Mouse (Mus musculus) CD8-positive naive resting alpha-beta T cell, adult 2 months (primary cell): Measurements from ENCODE around the gene Arsa.

Experiments
- DNase-seq, 2 experiments: peaks; one replicate each; pipeline ENCODE4 v3.0.0; 2022; ENCODE audit warnings: low read depth in 2 of 2, low spot score in 2 of 2

Gene Arsa

DNA sequence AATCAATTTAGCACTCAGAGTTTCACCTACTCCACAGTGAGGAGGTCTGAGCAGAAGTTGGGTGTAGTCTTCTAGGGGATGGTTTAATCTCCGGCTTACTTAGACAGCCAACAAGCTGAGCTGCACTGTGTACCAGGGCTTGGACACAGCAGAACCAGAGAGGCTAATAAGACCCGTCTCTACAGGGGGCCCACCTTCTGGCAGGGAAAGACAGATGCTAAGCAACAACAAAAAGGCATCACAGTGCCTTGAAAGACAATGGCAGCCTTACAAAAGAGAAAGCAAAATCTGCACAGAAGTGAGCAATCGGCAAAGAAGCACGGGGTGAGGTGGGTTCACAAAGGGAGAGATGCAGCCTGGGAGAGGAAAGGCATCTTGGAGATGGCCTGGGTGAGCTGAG is 18.9 kb upstream of the Arsa start:
- DNase-seq = no peak

DNA sequence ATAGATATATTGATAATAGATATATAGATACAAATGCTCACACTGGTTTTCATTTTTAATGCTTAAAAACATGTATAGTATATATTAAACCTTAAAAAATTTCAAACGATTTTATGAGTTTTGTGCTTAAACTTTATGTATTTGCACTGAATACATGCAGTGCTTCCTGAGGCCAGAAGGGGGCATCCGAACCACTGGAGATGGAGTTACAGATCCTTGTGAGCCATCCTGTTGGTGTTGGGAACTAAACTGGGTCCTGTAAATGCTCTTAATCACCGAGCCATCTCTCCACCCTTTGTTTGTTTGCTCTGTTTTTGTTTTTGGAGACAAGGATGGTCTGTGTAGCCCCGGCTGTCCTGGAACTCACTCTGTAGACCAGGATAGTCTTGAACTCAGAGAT is 17.7 kb upstream of the Arsa start:
- no peak for DNase-seq

DNA sequence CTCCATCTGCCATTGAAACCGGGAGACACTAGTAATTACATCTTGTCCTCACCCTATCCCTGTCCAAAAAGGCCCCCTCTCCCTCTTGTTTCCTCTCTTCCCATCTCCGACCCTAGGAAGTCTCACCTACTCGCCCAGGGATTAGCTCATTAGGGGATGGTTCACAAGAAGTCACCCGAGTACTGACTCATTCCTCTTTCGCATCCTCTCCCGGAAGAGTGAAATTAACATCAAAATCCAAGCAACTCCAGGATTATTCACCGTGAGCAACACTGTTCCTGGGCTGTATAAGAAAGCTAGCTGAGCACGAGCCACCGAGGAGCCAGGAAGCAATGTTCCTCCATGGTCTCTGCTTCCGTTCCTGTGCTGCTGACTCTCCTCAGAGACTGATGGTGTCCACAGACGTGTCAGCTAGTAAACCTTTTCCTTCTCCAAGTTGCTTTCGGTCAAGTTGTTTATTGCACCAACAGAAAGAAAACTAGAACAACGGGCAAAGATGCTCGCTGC is 11.4 kb upstream of the Arsa start:
- no peak for DNase-seq

DNA sequence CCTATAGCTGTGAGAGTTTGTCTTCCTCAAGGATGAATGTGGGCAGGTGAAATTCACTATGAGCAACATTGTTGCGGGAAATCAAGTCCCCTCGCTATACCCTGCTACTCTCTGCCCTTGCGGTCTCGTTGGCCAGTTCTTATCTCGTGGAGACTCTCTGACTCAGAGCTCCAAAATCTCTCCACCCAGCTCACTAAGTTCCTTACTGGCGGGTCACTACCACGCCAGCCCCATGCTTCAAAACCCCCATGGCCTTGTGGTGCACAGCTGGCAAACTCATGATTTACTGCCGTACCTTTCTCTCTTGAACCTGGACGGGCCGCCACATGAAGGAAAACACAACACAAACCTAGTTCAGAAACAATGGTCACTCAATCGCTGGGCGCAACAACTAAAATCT is 11.0 kb upstream of the Arsa start:
- DNase-seq = no peak

DNA sequence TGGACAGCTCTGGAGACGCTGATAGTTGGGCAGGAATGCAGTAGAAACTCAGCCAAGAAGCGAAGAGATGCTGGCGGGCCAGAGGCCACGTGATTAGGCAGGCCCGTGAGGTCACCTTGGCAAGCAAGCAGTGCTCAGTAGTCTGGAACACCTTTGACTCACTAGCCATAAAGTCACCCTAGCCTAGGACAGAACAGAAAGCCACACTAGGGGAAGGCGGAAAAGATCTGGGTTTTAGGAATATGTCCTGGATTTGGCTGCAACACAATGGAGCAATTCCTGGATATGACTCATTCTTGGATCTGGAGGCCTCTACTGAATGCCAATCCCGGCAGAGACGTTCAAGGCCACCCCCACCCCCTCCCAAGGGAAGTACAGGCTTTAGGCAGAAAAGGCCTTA is 3.4 kb upstream of the Arsa start:
- no peak for DNase-seq

DNA sequence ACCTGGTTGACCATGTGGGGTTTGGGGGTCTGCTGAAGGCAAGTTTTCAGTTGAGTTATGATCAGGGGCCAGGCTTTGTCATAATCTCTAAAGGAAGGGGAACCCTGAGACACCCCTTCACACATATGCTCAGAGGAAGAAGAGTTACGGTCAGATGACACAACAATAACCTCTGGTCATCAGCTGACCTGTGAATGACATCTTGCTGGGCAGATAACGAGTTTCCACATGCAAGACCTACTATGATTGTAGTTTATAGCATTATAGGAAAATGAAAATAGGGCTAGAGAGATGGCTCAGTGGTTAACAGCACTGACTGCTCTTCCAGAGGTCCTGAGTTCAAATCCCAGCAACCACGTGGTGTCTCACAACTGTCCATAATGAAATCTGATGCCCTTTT is 1.4 kb upstream of the Arsa start:
- no peak for DNase-seq

DNA sequence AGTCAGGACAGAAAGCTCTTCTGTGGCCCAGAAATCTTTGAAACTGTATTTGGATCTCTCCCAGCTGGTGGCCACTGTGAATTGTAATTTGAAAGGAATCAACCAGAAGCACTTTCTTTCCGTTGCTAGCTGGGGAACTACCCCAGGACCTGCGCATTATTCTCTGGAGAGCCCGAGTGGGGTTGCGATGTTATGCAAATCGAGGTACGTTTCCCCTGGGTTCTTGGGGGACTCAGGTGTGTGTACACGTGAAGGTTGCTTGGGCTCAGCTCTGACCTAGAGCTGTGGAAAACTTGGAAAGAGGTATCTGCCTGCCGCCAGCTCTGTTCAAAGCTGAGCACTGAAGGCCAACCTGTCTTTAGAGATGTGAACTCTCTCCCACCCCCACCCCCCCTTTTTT is 581 bp upstream of the Arsa start:
- DNase-seq = no peak

DNA sequence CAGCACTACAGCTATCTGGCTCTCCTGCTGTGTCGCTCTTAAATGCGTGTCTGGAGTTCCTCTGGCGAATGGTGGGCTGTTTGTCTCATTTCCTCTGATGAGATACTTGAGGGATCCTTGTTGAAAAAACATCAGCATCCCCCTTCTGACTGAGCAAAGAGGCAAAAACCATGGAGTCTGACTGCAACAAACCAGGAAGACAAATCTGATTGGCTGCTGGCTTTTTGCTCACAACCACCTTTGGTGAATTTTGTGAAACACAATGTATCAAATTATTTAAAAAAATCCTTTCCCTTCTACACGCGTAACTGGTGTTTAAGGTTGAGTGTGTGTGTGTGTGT is 780 bp downstream of the Arsa start:
- DNase-seq = no peak

DNA sequence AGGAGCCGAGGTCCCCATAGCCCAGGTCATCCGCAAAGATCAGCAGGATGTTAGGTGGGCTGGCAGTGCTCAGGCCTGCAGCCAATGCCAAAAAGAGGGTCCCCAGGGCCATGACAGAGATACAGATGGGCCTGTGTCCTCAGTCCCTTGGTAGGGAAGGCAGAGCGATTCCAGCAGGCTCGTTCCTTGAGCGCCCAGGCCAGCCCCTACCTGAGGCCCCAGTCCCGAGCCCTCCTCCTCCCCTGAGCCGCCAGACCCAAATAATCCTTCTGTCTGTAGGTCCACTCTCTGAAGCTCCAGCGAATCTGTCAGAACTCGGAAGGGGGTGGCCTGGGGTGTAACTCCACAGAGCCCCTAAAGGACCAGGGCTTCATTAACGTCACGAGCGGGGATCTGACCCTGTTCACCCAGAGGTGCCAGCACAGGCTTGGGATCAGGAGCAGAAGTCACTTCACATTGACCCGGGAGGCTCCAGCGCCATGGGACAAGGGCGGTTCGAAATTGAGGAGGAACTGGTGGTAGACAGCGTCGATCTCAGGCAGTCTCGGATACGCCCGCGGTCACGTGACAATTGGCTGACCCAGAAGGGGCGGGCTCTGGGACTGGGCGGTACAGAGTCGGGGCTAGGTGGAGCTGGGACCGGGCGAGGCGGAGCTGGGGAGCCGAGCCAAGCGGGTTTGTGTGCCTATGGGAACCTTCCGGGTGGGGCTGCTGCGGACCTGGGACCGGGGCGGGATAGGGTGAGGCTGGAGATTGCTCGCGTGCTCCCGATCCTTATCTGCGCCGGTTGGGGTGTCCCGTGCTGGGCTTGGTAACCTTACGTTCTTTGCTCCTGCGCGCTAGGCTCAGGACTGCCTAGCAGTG is 1.4 kb downstream of the Arsa start:
- DNase-seq = peak; percentile 82 to 87

DNA sequence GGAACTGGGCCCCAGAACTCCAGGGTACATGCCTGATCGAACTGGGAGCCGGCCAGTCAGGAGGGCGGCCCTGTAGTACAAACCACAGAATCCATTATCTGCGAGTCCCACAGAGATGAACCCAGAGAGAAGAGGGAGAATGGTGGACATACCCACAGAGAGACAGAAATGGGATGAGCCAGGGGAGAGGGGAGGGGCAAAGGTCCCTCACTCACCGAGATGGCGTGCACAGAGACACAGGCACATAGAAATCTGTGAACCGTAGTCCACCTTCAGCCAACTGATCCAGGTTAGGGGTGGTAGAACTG is 2.0 kb downstream of the Arsa start:
- DNase-seq = no peak

DNA sequence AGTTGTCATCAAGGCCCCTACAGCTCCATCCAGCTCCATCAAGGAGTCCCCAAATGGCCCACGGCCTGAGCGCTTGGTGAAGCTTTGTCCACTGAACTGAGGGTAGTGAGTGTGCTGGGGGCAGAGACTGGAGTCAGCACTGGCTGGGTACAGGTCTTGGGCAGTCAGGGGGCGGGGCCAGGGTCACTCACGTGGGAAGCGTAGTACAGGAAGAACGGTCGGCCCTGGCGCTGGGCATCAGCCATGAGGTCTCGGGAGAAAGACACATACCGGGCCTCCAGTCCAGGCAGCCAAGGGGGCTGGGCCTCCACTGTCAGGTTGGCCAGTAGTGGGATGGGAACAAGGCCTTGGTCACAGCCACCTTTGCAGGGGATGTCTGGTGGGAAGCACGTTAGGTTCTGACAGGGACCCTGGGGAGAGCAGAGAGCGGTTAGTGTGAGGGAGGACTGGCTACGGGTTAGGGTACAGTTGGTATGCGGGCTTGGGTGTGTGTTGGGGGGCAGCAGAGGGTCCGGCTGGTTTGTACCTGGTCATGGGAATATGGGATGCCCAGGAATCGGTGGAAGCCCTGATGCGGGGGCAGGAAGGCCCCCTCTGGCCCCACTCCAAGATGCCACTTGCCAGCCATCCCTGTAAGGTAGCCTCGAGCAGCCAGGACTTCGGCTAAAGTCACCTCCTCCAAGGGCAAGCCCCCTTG is 2.5 kb downstream of the Arsa start:
- DNase-seq = no peak

DNA sequence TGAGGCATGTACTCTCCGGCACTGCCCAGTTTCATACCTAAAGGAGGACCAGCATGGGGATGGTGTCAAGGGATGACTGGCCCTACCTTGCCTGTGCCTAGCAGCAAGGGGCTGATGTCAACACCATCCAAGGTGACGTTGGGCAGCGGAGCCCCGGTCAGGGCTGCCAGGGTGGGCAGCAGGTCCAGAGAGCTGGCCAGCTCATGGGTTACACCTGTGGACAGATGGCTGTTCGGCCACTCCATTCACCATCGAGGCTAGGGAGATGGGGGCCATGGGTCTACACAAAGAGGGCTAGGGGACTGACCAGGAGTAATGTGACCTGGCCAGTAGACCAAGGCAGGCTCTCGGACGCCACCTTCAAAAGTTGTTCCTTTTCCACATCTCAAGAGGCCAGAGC is 3.3 kb downstream of the Arsa start:
- no peak for DNase-seq

DNA sequence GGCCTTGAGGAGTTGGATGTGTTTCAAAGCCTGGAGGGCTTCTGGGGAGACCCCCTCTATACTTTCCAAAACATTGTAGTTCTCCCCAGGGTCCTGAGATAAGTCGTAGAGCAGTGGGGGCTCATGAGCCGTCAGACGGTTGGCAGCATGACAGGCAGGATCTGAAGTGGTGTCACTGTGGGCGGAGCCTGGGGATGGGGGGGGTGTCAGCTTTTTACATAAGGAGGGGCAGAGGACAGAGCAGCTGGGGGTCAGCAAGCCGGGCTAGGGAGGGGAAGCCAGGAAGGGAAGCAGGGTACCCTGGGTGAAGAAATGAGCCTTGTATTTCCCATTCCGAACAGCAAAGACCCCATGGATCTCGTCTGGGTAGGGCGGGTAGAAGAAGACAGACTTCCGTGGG is 3.9 kb downstream of the Arsa start:
- no peak for DNase-seq

DNA sequence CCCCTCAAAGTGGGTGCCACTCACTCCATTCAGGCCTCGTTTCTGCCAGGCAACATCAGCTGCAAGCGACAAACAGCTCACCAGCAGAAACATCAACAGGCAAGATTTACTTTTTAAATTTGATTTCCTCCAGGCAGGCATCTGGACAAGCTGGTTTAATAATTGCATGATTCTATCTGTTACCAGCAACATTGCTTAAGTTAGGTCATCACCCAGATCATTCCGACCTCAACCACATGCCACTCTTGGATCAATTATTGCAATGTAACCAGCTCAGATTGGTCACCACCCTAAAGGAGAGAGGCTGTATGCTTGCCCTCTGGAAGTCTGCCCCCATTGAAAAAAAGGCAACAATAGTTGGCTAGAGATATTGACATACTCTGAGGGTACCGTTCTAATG is 5.7 kb downstream of the Arsa start:
- no peak for DNase-seq

DNA sequence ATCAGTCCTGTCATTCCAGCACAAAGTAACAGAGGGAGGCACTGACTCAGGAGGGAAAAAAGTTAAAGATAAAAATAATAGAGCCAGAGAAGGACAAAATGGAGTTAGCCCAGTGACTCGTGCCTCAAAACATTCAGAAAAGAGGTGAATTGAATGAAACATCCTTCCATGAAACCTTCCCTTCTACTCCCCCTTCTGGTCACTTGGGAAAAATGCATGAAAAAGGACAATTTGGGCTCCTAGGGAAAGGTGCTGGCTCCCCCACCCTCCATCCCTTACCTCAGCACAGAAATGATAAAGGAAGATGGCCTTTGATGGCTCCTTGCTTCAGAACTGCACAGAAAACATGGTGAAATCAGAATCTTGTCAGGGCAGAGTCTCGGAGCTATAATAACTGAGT is 8.6 kb downstream of the Arsa start:
- DNase-seq = no peak

DNA sequence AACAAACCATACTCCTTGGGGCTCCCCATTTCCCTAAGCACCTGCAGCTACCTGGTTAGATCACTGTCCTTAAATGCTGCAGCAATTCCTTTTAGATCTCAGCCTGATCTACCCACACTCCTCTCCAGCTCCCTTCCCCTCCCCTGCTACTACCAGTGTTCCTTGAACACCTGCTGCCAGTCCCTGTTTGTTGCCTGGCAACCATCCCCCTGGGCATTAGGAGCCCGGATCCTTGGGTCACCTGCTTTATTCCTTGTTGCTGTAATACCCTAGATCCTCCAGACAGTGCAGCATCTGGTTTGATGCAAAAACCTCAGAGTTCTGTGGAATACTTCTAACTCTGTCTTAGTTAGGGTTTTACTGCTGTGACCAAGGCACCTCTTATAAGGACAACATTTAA is 12.2 kb downstream of the Arsa start:
- DNase-seq = no peak

DNA sequence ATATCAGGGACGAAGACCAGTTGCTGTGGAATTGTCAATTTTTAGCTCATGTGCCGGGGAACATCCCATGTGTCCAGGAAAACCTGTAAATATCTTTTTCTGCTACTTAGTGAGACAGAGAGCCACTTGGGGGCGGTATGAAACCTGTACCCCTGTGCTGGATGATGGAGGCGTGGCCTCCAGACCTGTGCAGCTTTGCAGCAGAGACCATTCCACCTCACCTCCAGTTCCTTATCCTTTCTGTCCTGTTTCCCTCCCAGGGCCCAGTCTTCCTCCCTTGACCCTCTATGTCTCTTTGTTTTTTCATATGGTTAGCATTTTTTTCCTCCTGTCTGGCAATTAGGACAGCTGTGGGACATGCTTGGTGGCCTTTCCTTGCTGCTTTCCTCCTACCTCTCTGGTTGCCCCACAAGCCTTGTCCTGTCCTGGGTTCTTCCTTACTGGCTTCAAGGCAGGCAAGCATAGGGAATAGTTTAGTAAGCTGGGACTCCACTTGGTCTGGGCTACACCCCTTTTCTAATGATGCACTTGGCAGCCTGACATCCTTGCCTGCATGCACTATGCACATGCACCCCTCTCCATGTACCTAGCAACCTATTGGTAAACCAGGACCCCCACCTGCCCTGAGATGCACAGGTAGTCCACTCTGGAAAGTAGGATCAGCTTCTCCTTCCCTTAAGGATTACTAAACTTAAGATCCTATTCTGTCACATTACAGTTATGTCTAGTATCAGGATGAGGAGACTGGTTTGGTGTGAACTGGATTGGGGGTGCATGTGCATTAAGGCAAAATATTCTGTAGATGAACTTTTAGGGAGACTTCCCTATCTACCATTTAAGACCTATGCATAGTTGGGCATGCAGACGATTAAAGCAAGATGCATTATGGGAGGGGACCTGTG is 13.6 kb downstream of the Arsa start:
- no peak for DNase-seq

DNA sequence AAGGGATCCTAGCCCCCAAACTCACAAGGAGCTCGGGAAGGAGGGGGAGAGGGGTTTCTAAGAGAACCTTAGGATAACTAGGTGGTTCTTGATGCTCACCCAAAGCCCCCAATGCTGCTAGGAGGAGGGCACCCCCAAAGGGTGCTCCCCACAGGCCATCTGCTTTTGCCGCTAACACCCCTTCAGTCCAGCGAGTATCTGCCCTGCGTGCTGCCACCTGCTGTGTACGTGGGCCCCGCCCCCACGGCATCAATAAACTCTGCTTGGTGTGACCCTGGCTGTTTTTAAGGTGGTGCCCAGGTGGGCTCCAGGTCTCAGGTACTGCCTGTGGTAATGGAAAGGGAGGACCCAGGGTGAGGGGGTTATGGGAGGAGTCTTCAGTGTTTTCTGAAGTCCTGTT is 15.0 kb downstream of the Arsa start:
- DNase-seq = no peak

DNA sequence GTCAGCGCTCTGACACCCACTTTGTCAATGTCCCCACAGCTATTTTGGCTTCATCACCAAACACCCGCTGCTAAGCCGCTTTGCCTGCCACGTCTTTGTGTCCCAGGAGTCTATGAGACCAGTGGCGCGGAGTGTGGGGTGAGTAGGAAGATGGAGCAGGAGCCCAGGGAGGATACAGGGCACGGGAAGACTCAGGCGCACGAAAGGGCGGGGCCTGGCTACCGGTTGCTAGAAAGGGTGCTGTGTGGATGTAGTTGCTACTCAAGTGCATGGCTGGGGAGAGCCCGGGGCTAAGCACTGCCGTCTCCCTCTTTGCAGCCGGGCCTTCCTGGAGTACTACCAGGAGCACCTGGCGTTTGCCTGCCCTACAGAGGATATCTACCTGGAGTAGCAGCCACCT is 15.9 kb downstream of the Arsa start:
- no peak for DNase-seq

DNA sequence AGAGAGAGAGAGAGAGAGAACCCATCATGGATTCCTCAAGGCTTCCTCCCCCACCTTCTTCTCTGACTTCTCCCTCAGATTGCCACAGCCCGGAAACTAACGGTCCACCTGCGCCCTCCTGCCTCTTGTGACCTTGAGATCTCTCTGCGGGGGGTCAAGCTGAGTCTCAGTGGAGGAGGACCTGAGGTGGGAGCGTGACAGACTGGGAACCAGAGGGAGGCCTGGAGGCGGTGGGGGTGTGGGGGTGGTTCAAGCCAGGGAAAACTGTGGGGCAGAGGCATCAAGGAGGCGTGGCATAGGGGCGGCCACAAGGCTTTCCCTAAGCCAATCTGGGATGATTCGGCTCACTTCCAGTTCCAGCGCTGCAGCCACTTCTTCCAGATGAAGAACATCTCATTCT is 16.9 kb downstream of the Arsa start:
- no peak for DNase-seq

DNA sequence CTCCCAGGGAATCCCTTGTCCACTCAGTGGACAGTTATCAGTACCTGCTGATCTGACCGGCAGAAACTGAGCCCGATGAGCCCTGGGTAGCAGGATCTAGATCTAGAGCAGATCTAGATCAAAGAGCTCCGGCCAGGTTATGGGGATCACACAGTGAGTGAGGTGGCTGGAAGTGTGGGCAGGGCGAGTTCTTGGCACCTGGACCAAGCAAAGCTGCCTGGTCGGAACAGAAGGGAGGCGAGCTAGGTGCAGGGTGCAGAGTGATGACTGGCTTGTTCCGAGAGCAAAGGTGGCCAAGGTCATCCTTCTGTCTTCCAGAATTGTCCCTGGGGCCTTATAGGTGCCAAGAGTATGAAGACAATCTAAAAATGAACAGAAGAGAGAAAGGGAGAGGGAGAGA is 17.4 kb downstream of the Arsa start:
- DNase-seq = no peak

DNA sequence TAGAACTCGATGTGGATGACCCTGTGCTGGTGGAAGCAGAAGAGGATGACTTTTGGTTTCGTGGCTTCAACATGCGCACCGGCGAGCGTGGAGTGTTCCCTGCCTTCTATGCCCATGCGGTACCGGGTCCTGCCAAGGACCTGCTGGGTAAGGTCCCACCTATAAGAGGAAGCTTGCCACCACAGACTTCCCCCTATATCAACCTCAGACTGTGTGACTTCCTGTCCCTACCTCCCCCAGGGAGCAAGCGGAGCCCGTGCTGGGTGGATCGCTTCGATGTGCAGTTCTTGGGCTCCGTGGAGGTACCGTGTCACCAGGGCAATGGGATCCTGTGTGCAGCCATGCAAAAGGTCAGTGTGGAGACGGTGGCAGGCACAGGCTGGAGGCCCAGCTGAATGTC is 18.3 kb downstream of the Arsa start:
- no peak for DNase-seq
